Mouse (Mus musculus): ENCODE results near the gene Dlgap3. TPM values are rescaled to one million over a fixed set of nuclear protein-coding genes. Genes with fewer than 3 reads are reported as not detected.

Gene Dlgap3
- polyA plus RNA-seq, 1 experiment = 2.6 TPM

- Histone ChIP-seq H3K27ac (ENCODE audit: control insufficient read depth, insufficient read depth, low read length) (no peak overlapping the region), H3K4me3 (ENCODE audit: control insufficient read depth, insufficient read depth, low read length) (no peak overlapping the region), H3K36me3 (ENCODE audit: control insufficient read depth, insufficient read depth, low read length) (no peaks in the 10 kb centered on the region), H3K27me3 (ENCODE audit: control insufficient read depth, insufficient read depth, low read length) (no peaks in the 10 kb centered on the region), H3K4me1 (replicated peaks; ENCODE audit: control insufficient read depth, insufficient read depth, low read length) (0 out of 2 replicates have a peak, but pooled peaks cover 6% of the 10 kb centered on the region)
- TF ChIP-seq CTCF (IDR thresholded peaks at IDR 0.05; ENCODE audit: borderline replicate concordance, control insufficient read depth, extremely low read depth, insufficient read depth, low read length, poor library complexity) (no peak), POLR2A (IDR thresholded peaks at IDR 0.05; ENCODE audit: control insufficient read depth, extremely low read depth, insufficient read depth, low read length, poor library complexity) (no peak)
- WGBS = 12% methylated on average over 19 of the region's 19 CpGs
- DNase-seq = no peak
These were observed 10.8 kb downstream of the Dlgap3 start for GRCm38 (mm10) chr4:127179469-127180449.

- Histone ChIP-seq H3K4me3 (ENCODE audit: control insufficient read depth, insufficient read depth, low read length) (no peak overlapping the region), H3K27me3 (ENCODE audit: control insufficient read depth, insufficient read depth, low read length) (no peaks in the 10 kb centered on the region), H3K4me1 (replicated peaks; ENCODE audit: control insufficient read depth, insufficient read depth, low read length) (0 out of 2 replicates have a peak, but pooled peaks cover 6% of the 10 kb centered on the region), H3K36me3 (ENCODE audit: control insufficient read depth, insufficient read depth, low read length) (no peaks in the 10 kb centered on the region), H3K27ac (ENCODE audit: control insufficient read depth, insufficient read depth, low read length) (no peak overlapping the region)
- no peak for DNase-seq
- 85% methylated on average over 3 of the region's 3 CpGs for WGBS
- TF ChIP-seq CTCF (IDR thresholded peaks at IDR 0.05; ENCODE audit: borderline replicate concordance, control insufficient read depth, extremely low read depth, insufficient read depth, low read length, poor library complexity) (no peak), POLR2A (IDR thresholded peaks at IDR 0.05; ENCODE audit: control insufficient read depth, extremely low read depth, insufficient read depth, low read length, poor library complexity) (no peak)
These were observed 11.4 kb downstream of the Dlgap3 start for GRCm38 (mm10) chr4:127180450-127180840.

- 90% methylated on average over 9 of the region's 9 CpGs for WGBS
- no peaks in the 10 kb centered on the region for H3K27me3 ChIP-seq (ENCODE audit: control insufficient read depth, insufficient read depth, low read length)
- 0 out of 2 replicates have a peak, but pooled peaks cover 6% of the 10 kb centered on the region for H3K4me1 ChIP-seq (replicated peaks; ENCODE audit: control insufficient read depth, insufficient read depth, low read length)
- H3K36me3 ChIP-seq (ENCODE audit: control insufficient read depth, insufficient read depth, low read length) = no peaks in the 10 kb centered on the region
- no peak for TF ChIP-seq POLR2A (IDR thresholded peaks at IDR 0.05; ENCODE audit: control insufficient read depth, extremely low read depth, insufficient read depth, low read length, poor library complexity)
- TF ChIP-seq CTCF (IDR thresholded peaks at IDR 0.05; ENCODE audit: borderline replicate concordance, control insufficient read depth, extremely low read depth, insufficient read depth, low read length, poor library complexity) = no peak
- H3K4me3 ChIP-seq (ENCODE audit: control insufficient read depth, insufficient read depth, low read length) = no peak overlapping the region
- no peak for DNase-seq
- H3K27ac ChIP-seq (ENCODE audit: control insufficient read depth, insufficient read depth, low read length) = no peak overlapping the region
These were observed 12.0 kb downstream of the Dlgap3 start for GRCm38 (mm10) chr4:127181010-127181409.

- Histone ChIP-seq H3K4me1 (replicated peaks; ENCODE audit: control insufficient read depth, insufficient read depth, low read length) (0 out of 2 replicates have a peak, but pooled peaks cover 6% of the 10 kb centered on the region), H3K27ac (ENCODE audit: control insufficient read depth, insufficient read depth, low read length) (no peak overlapping the region), H3K4me3 (ENCODE audit: control insufficient read depth, insufficient read depth, low read length) (no peak overlapping the region), H3K27me3 (ENCODE audit: control insufficient read depth, insufficient read depth, low read length) (no peaks in the 10 kb centered on the region), H3K36me3 (ENCODE audit: control insufficient read depth, insufficient read depth, low read length) (no peaks in the 10 kb centered on the region)
- DNase-seq = no peak
- 87% methylated on average over 5 of the region's 5 CpGs for WGBS
- TF ChIP-seq POLR2A (IDR thresholded peaks at IDR 0.05; ENCODE audit: control insufficient read depth, extremely low read depth, insufficient read depth, low read length, poor library complexity) = no peak
- no peak for TF ChIP-seq CTCF (IDR thresholded peaks at IDR 0.05; ENCODE audit: borderline replicate concordance, control insufficient read depth, extremely low read depth, insufficient read depth, low read length, poor library complexity)
These were observed 14.9 kb downstream of the Dlgap3 start for GRCm38 (mm10) chr4:127183867-127184266.

GRCm38 (mm10) chr4:127190921-127191320 lies 21.9 kb downstream of the Dlgap3 start:
- TF ChIP-seq CTCF (IDR thresholded peaks at IDR 0.05; ENCODE audit: borderline replicate concordance, control insufficient read depth, extremely low read depth, insufficient read depth, low read length, poor library complexity) (no peak), POLR2A (IDR thresholded peaks at IDR 0.05; ENCODE audit: control insufficient read depth, extremely low read depth, insufficient read depth, low read length, poor library complexity) (no peak)
- DNase-seq = no peak
- Histone ChIP-seq H3K4me3 (ENCODE audit: control insufficient read depth, insufficient read depth, low read length) (no peak overlapping the region), H3K27me3 (ENCODE audit: control insufficient read depth, insufficient read depth, low read length) (no peaks in the 10 kb centered on the region), H3K27ac (ENCODE audit: control insufficient read depth, insufficient read depth, low read length) (no peak overlapping the region), H3K4me1 (replicated peaks; ENCODE audit: control insufficient read depth, insufficient read depth, low read length) (no peaks in the 10 kb centered on the region), H3K36me3 (ENCODE audit: control insufficient read depth, insufficient read depth, low read length) (no peaks in the 10 kb centered on the region)
- WGBS = 89% methylated on average over 6 of the region's 6 CpGs

GRCm38 (mm10) chr4:127192704-127193103 lies 23.7 kb downstream of the Dlgap3 start:
- DNase-seq = no peak
- H3K4me3 ChIP-seq (ENCODE audit: control insufficient read depth, insufficient read depth, low read length) = no peak overlapping the region
- no peaks in the 10 kb centered on the region for H3K4me1 ChIP-seq (replicated peaks; ENCODE audit: control insufficient read depth, insufficient read depth, low read length)
- no peak overlapping the region for H3K27ac ChIP-seq (ENCODE audit: control insufficient read depth, insufficient read depth, low read length)
- TF ChIP-seq CTCF (IDR thresholded peaks at IDR 0.05; ENCODE audit: borderline replicate concordance, control insufficient read depth, extremely low read depth, insufficient read depth, low read length, poor library complexity) (no peak), POLR2A (IDR thresholded peaks at IDR 0.05; ENCODE audit: control insufficient read depth, extremely low read depth, insufficient read depth, low read length, poor library complexity) (no peak)
- H3K27me3 ChIP-seq (ENCODE audit: control insufficient read depth, insufficient read depth, low read length) = no peaks in the 10 kb centered on the region
- no peaks in the 10 kb centered on the region for H3K36me3 ChIP-seq (ENCODE audit: control insufficient read depth, insufficient read depth, low read length)
- 77% methylated on average over 8 of the region's 8 CpGs for WGBS
